Mouse (Mus musculus) gastrocnemius, postnatal 25 days (tissue): Measurements from ENCODE around the gene Vmn2r52. TPM values are rescaled to one million over a fixed set of nuclear protein-coding genes. Genes with fewer than 3 reads are reported as not detected.
"Not testable (repeated sequence)": the region's sequence is repeated elsewhere in the genome, so short reads cannot be mapped to it uniquely, and the experiment has no call there.

Source experiments
- DNase-seq: peaks from one replicate; pipeline ENCODE4 v3.0.0; 2022
- long read RNA-seq, 2 experiments: library from polyadenylated mRNA; stranded (forward); transcript quantifications; one replicate each; pipeline ENCODE4 v2.0.0; 2021
- total RNA-seq, 2 experiments: library from RNA; stranded (reverse); gene quantifications; 1 replicate in 1 of 2; 2 replicates in 1 of 2; pipeline ENCODE4 v1.2.3; 2021

Gene Vmn2r52
- not detected for total RNA-seq
- long read RNA-seq, experiment 1, result 0 reads
- long read RNA-seq, experiment 2, result 0 reads

- DNase-seq, result no peak
These were observed at the start of gene Vmn2r52 for GRCm38 (mm10) chr7:10176473-10176872. Gene Vmn2r52 (minus strand): TSS chr7:10176573.

GRCm38 (mm10) chr7:10105641-10106040 lies 70.7 kb downstream of the Vmn2r52 start, which contains the start of gene Vmn2r51:
Gene Vmn2r51 (minus strand): TSS chr7:10105741.
- not testable (repeated sequence) for DNase-seq

Other genes starting within 250 kb of the Vmn2r52 start
- not detected for gene Vmn2r48, start 223.0 kb downstream of the Vmn2r52 start, total RNA-seq
- gene Vmn2r49, start 184.3 kb downstream of the Vmn2r52 start, total RNA-seq, result not detected
- gene Vmn2r50, start 123.3 kb downstream of the Vmn2r52 start, total RNA-seq, result not detected
- gene Vmn2r51, start 70.8 kb downstream of the Vmn2r52 start, total RNA-seq, result not detected
- gene Vmn1r66, start 101.4 kb upstream of the Vmn2r52 start, total RNA-seq, result not detected